Mouse (Mus musculus) heart, embryonic 13.5 days (tissue): Measurements from ENCODE around the gene Cdc42bpa. TPM values are rescaled to one million over a fixed set of nuclear protein-coding genes. Genes with fewer than 3 reads are reported as not detected.
A peak's percentile ranks its signal among the peaks of the same experiment; 100 is the strongest.

Experiments
- ATAC-seq: fragments of 200-750 bp; cut with Nextera tagmentation; 2 replicates; pipeline ENCODE4 v1.8.0; 2017; ENCODE audit warnings: moderate TSS enrichment; ENCODE audit not compliant: insufficient number of reproducible peaks, low FRiP score, low TSS enrichment; ENCODE audit errors: extremely low read depth
- H3K27ac ChIP-seq: fragments of 300-500 bp; sonication (generic); replicated peaks from 2 replicates; pipeline ENCODE4 v1.5.1; 2015; ENCODE audit warnings: moderate library complexity, mild to moderate bottlenecking, inconsistent platforms
- H3K27me3 ChIP-seq: fragments of 300-500 bp; sonication (generic); replicated peaks from 2 replicates; pipeline ENCODE4 v1.6.1; 2015; ENCODE audit warnings: mild to moderate bottlenecking, inconsistent platforms
- H3K36me3 ChIP-seq: fragments of 300-500 bp; sonication (generic); 2 replicates; pipeline ENCODE4 v1.6.1; 2015; ENCODE audit warnings: mild to moderate bottlenecking, inconsistent platforms
- H3K4me1 ChIP-seq: fragments of 300-500 bp; sonication (generic); 2 replicates; pipeline ENCODE4 v1.6.1; 2015; ENCODE audit warnings: inconsistent platforms
- H3K4me2 ChIP-seq: fragments of 300-500 bp; sonication (generic); 2 replicates; pipeline ENCODE4 v1.6.1; 2015; ENCODE audit warnings: inconsistent platforms, mild to moderate bottlenecking, moderate library complexity
- H3K4me3 ChIP-seq: fragments of 300-500 bp; sonication (generic); 2 replicates; pipeline ENCODE4 v1.5.1; 2015; ENCODE audit warnings: moderate library complexity, mild to moderate bottlenecking, inconsistent platforms
- H3K9ac ChIP-seq: fragments of 300-500 bp; sonication (generic); 2 replicates; pipeline ENCODE4 v1.6.1; 2015; ENCODE audit warnings: inconsistent platforms, mild to moderate bottlenecking, moderate library complexity
- H3K9me3 ChIP-seq: fragments of 300-500 bp; sonication (generic); 2 replicates; pipeline ENCODE4 v1.6.1; 2016; ENCODE audit warnings: inconsistent platforms
- WGBS: fragments of 180-500 bp; shearing (Covaris S2); methylation state at CpG from one replicate; pipeline ENCODE4 v1.1.7; 2015; ENCODE audit warnings: mixed read lengths; 5-methylcytosine and 5-hydroxymethylcytosine counted together
- polyA plus RNA-seq: library from polyadenylated mRNA; unstranded; fragments of >200 nt; fragmentation: Nextera tagmentation; extraction: Ambion mirVana; gene quantifications from 2 replicates; pipeline ENCODE4 v1.2.1, GENCODE M21; 2015

Cdc42bpa gene
- polyA plus RNA-seq, 1 experiment from 2014 or later: 9.2 TPM

- Histone ChIP-seq H3K27ac (peak overlapping the region; percentile 81), H3K9me3 (no peaks in the 10 kb centered on the region), H3K4me3 (peak overlapping the region; percentile 86), H3K27me3 (peaks cover 11% of the 10 kb centered on the region), H3K4me2 (peak overlapping the region; percentile 98), H3K36me3 (no peaks in the 10 kb centered on the region), H3K9ac (peak overlapping the region; percentile 82), H3K4me1 (peaks cover 50% of the 10 kb centered on the region)
- no peak; the same call in 1 of the 2 replicates for ATAC-seq
- 17% methylated on average over 9 of the region's 9 CpGs for WGBS
These were observed 234.7 kb downstream of the Cdc42bpa start for GRCm38 (mm10) chr1:180194781-180195471.

GRCm38 (mm10) chr1:180195703-180196381, 235.6 kb downstream of the Cdc42bpa start:
- H3K36me3 ChIP-seq: no peaks in the 10 kb centered on the region
- H3K4me2 ChIP-seq: peak overlapping the region; percentile 98
- no peaks in the 10 kb centered on the region for H3K9me3 ChIP-seq
- peak overlapping the region; percentile 86 for H3K4me3 ChIP-seq
- peak; percentile 99 for ATAC-seq
- WGBS: under 1% methylated on average over 57 of the region's 57 CpGs
- peaks cover 11% of the 10 kb centered on the region for H3K27me3 ChIP-seq
- peak overlapping the region; percentile 82 for H3K9ac ChIP-seq
- peak overlapping the region; percentile 81 for H3K27ac ChIP-seq
- peaks cover 44% of the 10 kb centered on the region for H3K4me1 ChIP-seq

GRCm38 (mm10) chr1:180196508-180196907, 236.2 kb downstream of the Cdc42bpa start:
- H3K4me3 ChIP-seq: peak overlapping the region; percentile 86

GRCm38 (mm10) chr1:180197956-180198355, 237.7 kb downstream of the Cdc42bpa start:
- no peaks in the 10 kb centered on the region for H3K9me3 ChIP-seq
- no peak overlapping the region for H3K4me2 ChIP-seq
- H3K4me1 ChIP-seq: peaks cover 29% of the 10 kb centered on the region
- no peak overlapping the region for H3K27ac ChIP-seq
- H3K36me3 ChIP-seq: no peaks in the 10 kb centered on the region
- H3K4me3 ChIP-seq: no peak overlapping the region
- no peak overlapping the region for H3K9ac ChIP-seq
- WGBS: 65% methylated on average over 3 of the region's 3 CpGs
- ATAC-seq: no peak
- peaks cover 11% of the 10 kb centered on the region for H3K27me3 ChIP-seq

More at GRCm38 (mm10) chr1:180196508-180196907, 236.2 kb downstream of the Cdc42bpa start:
- Histone ChIP-seq H3K36me3 (no peaks in the 10 kb centered on the region), H3K4me1 (peaks cover 37% of the 10 kb centered on the region), H3K4me2 (peak overlapping the region; percentile 98), H3K27ac (no peak overlapping the region), H3K27me3 (peaks cover 11% of the 10 kb centered on the region), H3K9me3 (no peaks in the 10 kb centered on the region), H3K9ac (peak overlapping the region; percentile 74)
- WGBS: 85% methylated on average over 9 of the region's 9 CpGs
- ATAC-seq: no peak

GRCm38 (mm10) chr1:180198959-180199714, 238.9 kb downstream of the Cdc42bpa start, which contains the start of gene Coq8a:
Coq8a (minus strand) TSS chr1:180199602.
- peaks cover 4% of the 10 kb centered on the region; the same call in 1 of the 2 replicates for H3K27me3 ChIP-seq
- no peak within 1 kb of the TSS for H3K9ac ChIP-seq
- ATAC-seq: no peak
- peaks cover 19% of the 10 kb centered on the region for H3K4me1 ChIP-seq
- peaks cover 1% of the 10 kb centered on the region; the same call in 1 of the 2 replicates for H3K9me3 ChIP-seq
- no peak within 1 kb of the TSS for H3K27ac ChIP-seq
- no peak within 1 kb of the TSS for H3K4me3 ChIP-seq
- no peaks in the 10 kb centered on the region for H3K36me3 ChIP-seq
- 55% methylated on average over 4 of the region's 4 CpGs for WGBS
- no peak within 1 kb of the TSS for H3K4me2 ChIP-seq

GRCm38 (mm10) chr1:180199715-180200050, 239.4 kb downstream of the Cdc42bpa start:
- Histone ChIP-seq H3K9ac (no peak overlapping the region), H3K4me2 (no peak overlapping the region), H3K4me3 (no peak overlapping the region), H3K27me3 (0 out of 2 replicates have a peak, but pooled peaks cover 3% of the 10 kb centered on the region), H3K36me3 (no peaks in the 10 kb centered on the region), H3K4me1 (peaks cover 13% of the 10 kb centered on the region), H3K9me3 (peaks cover 7% of the 10 kb centered on the region), H3K27ac (no peak overlapping the region)
- ATAC-seq: no peak
- WGBS: 47% methylated on average over 4 of the region's 4 CpGs

GRCm38 (mm10) chr1:180200722-180201121, 240.4 kb downstream of the Cdc42bpa start:
- peaks cover 13% of the 10 kb centered on the region for H3K9me3 ChIP-seq
- WGBS: 61% methylated on average over 5 of the region's 5 CpGs
- H3K27me3 ChIP-seq: 0 out of 2 replicates have a peak, but pooled peaks cover 3% of the 10 kb centered on the region
- ATAC-seq: no peak
- H3K4me2 ChIP-seq: no peak overlapping the region
- H3K9ac ChIP-seq: no peak overlapping the region
- no peak overlapping the region for H3K27ac ChIP-seq
- H3K4me3 ChIP-seq: no peak overlapping the region
- no peaks in the 10 kb centered on the region for H3K36me3 ChIP-seq
- peaks cover 5% of the 10 kb centered on the region; the same call in 1 of the 2 replicates for H3K4me1 ChIP-seq

GRCm38 (mm10) chr1:180208370-180208769, 248.1 kb downstream of the Cdc42bpa start:
- Histone ChIP-seq H3K4me3 (no peak overlapping the region), H3K9me3 (peaks cover 13% of the 10 kb centered on the region), H3K4me1 (peaks cover 17% of the 10 kb centered on the region), H3K36me3 (no peaks in the 10 kb centered on the region), H3K4me2 (no peak overlapping the region), H3K27me3 (no peaks in the 10 kb centered on the region), H3K27ac (no peak overlapping the region), H3K9ac (no peak overlapping the region)
- WGBS: 54% methylated on average over 3 of the region's 3 CpGs
- no peak for ATAC-seq

GRCm38 (mm10) chr1:180210031-180210432, 249.8 kb downstream of the Cdc42bpa start:
- Histone ChIP-seq H3K9ac (no peak overlapping the region), H3K27me3 (no peaks in the 10 kb centered on the region), H3K4me1 (peaks cover 17% of the 10 kb centered on the region), H3K9me3 (peaks cover 2% of the 10 kb centered on the region), H3K36me3 (no peaks in the 10 kb centered on the region), H3K27ac (peak overlapping the region; percentile 18; the same call in 1 of the 2 replicates), H3K4me2 (no peak overlapping the region), H3K4me3 (no peak overlapping the region)
- 51% methylated on average over 4 of the region's 4 CpGs for WGBS
- ATAC-seq: no peak

- no peak for ATAC-seq
- no peaks in the 10 kb centered on the region for H3K36me3 ChIP-seq
- WGBS: 76% methylated on average over 9 of the region's 9 CpGs
- no peak overlapping the region for H3K9ac ChIP-seq
- no peaks in the 10 kb centered on the region for H3K27me3 ChIP-seq
- peaks cover 17% of the 10 kb centered on the region for H3K4me1 ChIP-seq
- H3K4me2 ChIP-seq: no peak overlapping the region
- H3K27ac ChIP-seq: 0 out of 2 replicates have a peak overlapping the region, but pooled peaks have one; percentile 5
- H3K4me3 ChIP-seq: no peak overlapping the region
- H3K9me3 ChIP-seq: no peaks in the 10 kb centered on the region
These were observed 250.6 kb downstream of the Cdc42bpa start for GRCm38 (mm10) chr1:180210781-180211271.

- Histone ChIP-seq H3K4me1 (peaks cover 17% of the 10 kb centered on the region), H3K9me3 (no peaks in the 10 kb centered on the region), H3K27ac (no peak overlapping the region), H3K4me2 (no peak overlapping the region), H3K4me3 (no peak overlapping the region), H3K27me3 (no peaks in the 10 kb centered on the region), H3K9ac (no peak overlapping the region), H3K36me3 (no peaks in the 10 kb centered on the region)
- no peak for ATAC-seq
- 83% methylated on average over 5 of the region's 5 CpGs for WGBS
These were observed 252.6 kb downstream of the Cdc42bpa start for GRCm38 (mm10) chr1:180212911-180213310.
